Mouse (Mus musculus) embryo, embryonic 11.5 days (tissue): ENCODE results near the gene Fgfr2.

Experiments
- DNase-seq: peaks from one replicate; pipeline ENCODE4 v3.0.0-alpha.2; 2012; ENCODE audit warnings: low read depth, low spot score

Gene Fgfr2

GRCm38 (mm10) chr7:132888518-132889249 is 234.5 kb downstream of the Fgfr2 start:
- DNase-seq = no peak

DNA sequence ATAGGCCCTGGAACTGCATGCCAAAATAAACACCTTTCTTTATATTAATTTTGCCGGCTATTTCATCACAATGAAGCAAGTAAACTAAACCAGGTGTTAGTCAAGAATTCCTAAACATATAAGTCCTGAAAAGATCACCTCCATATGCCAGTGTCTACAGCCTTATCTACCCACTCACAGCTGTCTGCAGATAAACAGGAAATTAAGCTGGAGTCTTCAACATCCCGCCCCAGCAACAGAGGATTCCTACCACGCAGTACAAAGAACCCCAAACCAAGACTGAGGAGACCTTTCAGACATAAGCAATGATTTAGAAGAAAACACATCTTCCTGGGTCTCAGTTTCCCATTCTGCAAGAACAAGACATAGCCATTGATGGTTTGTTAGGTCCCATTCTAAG is 235.1 kb downstream of the Fgfr2 start:
- DNase-seq = no peak

DNA sequence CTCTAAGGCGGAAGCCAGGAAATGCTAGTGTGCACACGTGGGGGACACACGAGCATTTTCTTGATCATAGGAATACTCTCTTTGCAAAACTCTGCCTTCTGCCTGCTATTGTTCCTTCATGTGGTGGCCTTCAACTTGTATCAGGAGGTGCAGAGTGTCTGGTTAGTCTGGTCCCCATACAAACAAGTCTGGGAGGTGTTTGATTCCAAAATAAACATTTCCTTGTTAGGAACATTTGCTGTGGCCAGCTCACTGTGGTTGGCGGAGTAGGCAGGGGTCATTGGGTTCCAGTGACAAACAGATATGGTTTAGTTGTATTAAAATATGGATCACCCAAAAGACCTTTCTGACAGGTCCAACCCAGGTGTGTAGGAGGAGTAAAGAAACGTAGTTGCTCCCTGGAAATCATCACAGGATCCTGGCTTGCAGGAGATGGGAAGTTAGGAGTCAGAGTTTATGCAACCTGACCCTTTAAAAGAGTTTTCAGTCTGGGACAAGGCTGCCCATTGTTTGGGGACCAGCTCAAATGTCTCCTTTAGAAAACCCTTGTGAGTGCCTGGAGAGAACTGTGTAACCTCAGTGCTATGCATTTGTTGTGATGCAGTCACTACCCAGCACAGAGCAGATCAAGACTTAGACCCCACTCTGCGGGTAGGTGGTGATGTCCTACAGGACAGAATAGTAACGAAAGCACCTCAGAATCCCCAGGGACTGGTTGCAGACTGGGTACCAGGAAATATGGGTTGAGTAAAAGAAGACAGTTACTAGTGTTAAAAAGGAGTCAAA is 235.9 kb downstream of the Fgfr2 start:
- no peak for DNase-seq

DNA sequence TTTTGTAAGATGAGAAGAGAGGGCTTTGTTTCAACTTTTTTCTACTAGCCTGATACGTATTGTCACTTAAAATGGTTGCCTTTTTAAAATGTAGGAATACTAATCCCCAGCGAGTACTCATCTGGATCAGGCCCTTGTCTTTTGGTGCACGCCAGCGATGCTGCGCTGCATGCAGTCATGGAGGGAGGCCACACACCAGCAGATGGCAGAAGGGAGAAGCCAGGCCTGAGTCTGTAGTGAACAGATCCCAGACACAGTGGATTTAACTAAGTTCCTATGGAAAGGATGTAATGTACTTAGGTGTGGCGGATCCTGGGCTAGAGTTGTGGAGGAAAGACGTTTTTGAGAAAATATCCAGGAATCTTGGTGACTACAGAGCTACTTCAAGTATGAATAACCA is 239.1 kb downstream of the Fgfr2 start:
- no peak for DNase-seq

- DNase-seq = no peak
These were observed 240.8 kb downstream of the Fgfr2 start for GRCm38 (mm10) chr7:132882343-132882742.

DNA sequence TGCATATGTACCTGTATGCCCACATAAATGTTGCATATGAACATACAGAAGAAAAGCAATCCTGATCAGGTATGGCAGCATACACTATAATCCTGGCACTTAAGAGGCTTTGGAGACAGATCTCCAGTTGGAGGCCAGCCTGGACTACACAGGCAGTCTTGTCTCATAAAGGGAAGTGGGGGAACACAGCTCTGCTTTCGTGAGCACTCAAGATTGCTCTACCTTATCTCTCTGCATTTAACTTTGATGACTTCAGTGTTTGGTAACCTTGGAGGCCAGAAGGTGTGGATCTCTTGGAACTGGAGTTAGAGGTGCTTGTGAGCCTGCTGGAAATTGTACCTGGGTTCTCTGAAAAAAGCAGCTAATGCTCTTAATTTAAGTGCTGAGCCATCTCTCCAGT is 242.9 kb downstream of the Fgfr2 start:
- DNase-seq = no peak

- no peak for DNase-seq
These were observed 247.6 kb downstream of the Fgfr2 start for GRCm38 (mm10) chr7:132875391-132876086.

DNA sequence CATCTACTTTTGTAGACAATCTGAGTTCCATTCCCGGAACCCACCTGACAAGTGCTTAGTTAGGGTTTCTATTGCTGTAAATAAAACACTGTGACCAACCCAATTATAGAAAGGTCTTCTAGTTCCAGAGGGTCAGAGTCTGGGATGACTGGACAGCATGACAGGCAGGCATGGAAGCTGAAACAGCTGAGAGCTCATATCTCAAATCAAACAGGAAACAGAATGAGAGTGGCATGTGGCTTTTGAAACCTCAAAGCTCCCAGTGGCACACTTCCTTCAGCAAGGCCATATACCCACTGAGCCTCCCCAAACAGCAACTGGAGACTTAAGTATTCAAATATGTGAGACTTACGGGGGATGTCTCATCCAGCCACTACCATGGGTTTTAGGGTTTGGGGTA is 250.1 kb downstream of the Fgfr2 start:
- DNase-seq = no peak

- DNase-seq = no peak
These were observed 256.8 kb downstream of the Fgfr2 start for GRCm38 (mm10) chr7:132866316-132866715.

DNA sequence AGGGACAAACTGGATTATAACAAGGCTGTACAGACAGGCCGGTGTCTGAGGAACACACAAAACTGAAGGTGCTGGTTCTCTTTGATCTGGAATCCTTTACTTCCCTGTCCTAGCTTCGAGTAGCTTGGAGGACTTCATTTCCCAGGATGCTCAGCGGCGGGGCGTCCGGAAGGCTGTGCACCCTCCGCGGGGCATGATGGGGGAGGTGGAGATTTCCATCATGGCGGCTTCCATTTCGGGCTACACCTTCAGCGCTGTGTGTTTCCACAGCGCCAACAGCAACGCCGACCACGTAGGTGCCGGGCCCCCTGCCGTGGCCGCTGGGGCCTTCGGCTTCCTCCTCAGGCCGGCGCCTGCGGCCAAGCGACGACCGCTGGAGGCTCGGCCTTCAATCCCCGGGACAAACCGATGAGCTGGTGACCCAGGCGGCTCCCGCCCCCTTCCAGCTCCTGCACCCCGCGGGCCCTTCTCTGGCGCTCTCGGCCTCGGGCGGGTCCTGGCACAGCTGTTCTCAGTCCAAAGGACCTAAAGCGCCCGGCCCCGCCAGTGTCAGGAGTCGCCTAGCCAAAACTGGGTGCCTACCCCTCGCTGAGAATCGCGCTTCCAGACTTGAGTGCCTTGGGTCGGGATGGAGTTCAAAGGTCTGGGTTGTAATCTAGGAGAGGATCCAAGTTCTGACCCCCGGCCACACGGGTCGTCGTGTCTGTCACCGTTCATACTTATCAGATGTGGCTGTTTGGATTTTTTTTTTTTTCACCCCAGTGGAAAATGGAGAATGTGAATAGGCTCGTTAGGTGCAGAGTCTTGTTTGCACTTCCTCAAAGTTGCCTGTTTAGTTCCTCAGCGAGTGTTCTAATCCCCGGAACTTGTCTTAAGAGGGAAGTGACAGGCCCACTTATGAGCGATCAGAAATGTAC is 263.9 kb downstream of the Fgfr2 start, which contains the start of gene Abraxas2:
TSS of gene Abraxas2 (plus strand) at position 184 of the 917 bp plus-strand sequence.
- peak; percentile 77 for DNase-seq

GRCm38 (mm10) chr7:132858043-132858608 is 265.0 kb downstream of the Fgfr2 start:
- DNase-seq = no peak

- DNase-seq = no peak
These were observed 267.1 kb downstream of the Fgfr2 start for GRCm38 (mm10) chr7:132856083-132856482.

- DNase-seq = no peak
These were observed 269.2 kb downstream of the Fgfr2 start for GRCm38 (mm10) chr7:132853946-132854345.

GRCm38 (mm10) chr7:132853361-132853760 is 269.8 kb downstream of the Fgfr2 start:
- DNase-seq = no peak

- DNase-seq = peak; percentile 75
These were observed 270.8 kb downstream of the Fgfr2 start, which contains the start of gene Eef1akmt2 for GRCm38 (mm10) chr7:132852173-132852844. Gene Eef1akmt2 (minus strand): TSS chr7:132852673.

DNA sequence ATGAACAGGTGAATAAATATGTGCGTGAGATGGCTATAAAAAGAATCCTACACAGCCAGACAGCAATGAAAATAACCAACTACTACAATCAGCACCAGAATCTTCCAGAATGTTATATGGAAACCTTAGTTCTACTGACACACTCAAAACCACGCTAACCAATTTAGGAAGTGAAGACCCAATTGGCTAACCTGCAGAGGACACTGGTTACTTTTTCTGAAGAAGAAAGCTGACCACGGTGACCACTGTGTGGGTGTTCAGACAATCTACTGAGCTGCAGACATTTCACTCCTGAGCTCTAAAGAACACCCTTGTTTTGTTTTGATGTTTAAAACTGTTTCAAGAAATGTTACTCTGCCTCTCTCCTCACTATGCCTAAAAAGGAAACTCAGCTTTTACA is 280.0 kb downstream of the Fgfr2 start:
- no peak for DNase-seq

DNA sequence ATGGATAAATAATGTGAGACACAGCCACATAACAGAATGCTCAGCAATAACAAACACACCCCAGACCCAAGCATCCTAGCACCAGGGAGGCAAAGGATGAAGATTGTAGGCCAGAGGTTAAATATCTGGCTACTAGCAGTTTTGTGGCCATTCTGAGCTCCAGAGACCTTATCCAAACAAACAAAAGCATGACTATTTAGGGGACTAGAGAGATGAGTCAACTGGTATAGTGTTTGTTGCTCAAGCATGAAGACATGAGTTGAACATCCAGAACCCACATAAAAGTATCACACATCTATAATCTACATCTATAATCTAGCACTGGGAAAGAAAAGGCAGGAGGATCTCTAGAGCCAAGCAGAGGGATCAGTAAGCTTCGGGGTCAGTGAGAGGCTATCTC is 280.7 kb downstream of the Fgfr2 start:
- no peak for DNase-seq

- no peak for DNase-seq
These were observed 281.9 kb downstream of the Fgfr2 start for GRCm38 (mm10) chr7:132841287-132841686.

DNA sequence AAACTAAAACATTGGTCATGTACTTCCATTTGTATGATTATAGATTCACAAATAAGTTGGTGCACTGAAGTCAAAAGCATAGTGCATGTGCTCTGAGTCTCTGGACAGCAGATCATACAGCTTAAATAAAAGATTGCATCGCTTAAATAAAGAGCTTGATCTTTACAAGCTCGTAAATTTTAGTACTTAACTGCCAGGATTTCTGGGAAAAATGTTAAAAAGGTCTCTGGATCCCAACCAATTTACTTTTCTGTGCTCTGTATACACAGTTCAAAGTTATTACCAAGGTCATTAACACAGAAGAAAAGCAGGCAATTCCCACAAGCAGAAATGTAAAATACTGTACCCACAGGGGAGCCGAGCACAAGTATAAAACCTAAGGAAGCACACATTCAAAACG is 292.2 kb downstream of the Fgfr2 start:
- DNase-seq = no peak

DNA sequence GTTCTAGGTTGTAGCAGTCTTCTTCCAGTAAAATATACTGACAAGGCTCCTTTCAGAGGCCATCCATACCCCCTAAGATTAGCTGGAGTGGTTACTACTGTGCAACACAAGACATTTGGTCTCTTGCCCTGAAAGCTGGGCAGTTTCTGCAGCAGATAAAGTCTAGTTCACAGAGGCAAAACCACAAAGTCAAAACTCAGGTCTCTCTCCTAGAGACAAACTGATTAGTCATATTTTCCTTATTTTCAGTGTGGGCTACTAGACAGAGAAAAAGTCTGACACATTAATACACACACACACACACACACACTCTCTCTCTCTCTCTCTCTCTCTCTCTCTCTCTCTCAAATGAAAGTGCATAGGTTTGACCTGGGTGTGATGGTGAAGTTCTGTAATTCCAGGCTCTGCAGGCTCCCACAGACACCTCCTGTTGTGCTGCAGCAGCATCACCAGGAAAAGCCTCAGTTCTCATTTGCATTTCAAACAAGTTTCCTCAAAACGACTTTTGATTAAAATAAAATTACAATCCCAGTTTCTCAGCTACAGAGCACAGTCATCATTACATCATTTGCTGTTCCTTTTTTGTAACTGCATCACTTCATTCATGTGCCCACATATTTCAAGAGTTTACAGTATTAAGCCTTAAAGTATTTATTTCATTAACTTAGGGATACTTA is 298.7 kb downstream of the Fgfr2 start:
- DNase-seq = no peak
